Mouse (Mus musculus): Measurements from ENCODE around the gene Kras. TPM values are rescaled to one million over a fixed set of nuclear protein-coding genes. Genes with fewer than 3 reads are reported as not detected.

Gene Kras
- polyA plus RNA-seq (2014; fragmentation: Nextera tagmentation; extraction: Ambion mirVana) = 92.3 and 92.8 TPM in 2 replicates

- Histone ChIP-seq H3K4me2 (peak within 1 kb of the TSS; percentile 80), H3K27ac (ENCODE audit: low read depth, low read length) (peak within 1 kb of the TSS; percentile 90), H3K9me3 (ENCODE audit: control insufficient read depth, low read length) (no peaks in the 10 kb centered on the region), H3K4me3 (ENCODE audit: low read depth, low read length) (peak within 1 kb of the TSS; percentile 95), H3K27me3 (replicated peaks; ENCODE audit: control insufficient read depth, insufficient read depth, low read length) (no peaks in the 10 kb centered on the region), H3K4me1 (replicated peaks; ENCODE audit: control insufficient read depth, insufficient read depth, low read length) (peaks cover 16% of the 10 kb centered on the region), H3K36me3 (ENCODE audit: control insufficient read depth, insufficient read depth, low read length) (peaks cover 2% of the 10 kb centered on the region; the same call in 1 of the 2 replicates), H3K9ac (ENCODE audit: low read depth, low read length) (peak within 1 kb of the TSS; percentile 95)
- under 1% methylated on average over 68 of the region's 83 CpGs for WGBS
- peak; percentile 97 for DNase-seq (ENCODE audit: low spot score)
- ATAC-seq (replicated peaks; ENCODE audit: low FRiP score) = peak; percentile 95
Observed at GRCm38 (mm10) chr6:145250185-145250791, at the start of gene Kras. Gene Kras (minus strand): TSS chr6:145250239.

DNA sequence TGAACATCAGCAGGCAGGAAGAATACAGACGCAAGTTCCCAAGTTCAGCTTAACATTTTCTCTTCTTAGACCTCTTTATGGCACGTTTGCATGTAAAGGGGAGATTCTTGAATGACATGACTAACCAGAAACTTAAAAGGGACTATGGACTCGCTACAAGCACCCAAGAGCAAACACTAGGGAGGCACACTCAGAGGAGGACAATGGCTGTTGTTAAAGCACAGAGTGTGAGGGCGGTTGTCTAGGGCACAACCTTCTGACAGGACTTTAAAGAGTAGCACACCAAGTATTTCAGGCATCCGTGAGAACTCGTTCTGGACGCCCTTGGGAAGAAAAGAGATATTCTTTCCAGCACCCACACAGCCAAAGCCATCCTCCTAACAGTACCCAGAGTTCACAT lies 47.6 kb upstream of the Kras start:
- ATAC-seq (replicated peaks; ENCODE audit: low FRiP score) (no peak), DNase-seq (ENCODE audit: low spot score) (no peak)
- H3K9me3 ChIP-seq (ENCODE audit: control insufficient read depth, low read length) = no peaks in the 10 kb centered on the region
- no peaks in the 10 kb centered on the region for H3K36me3 ChIP-seq (ENCODE audit: control insufficient read depth, insufficient read depth, low read length)
- H3K27me3 ChIP-seq (replicated peaks; ENCODE audit: control insufficient read depth, insufficient read depth, low read length) = no peaks in the 10 kb centered on the region
- no peaks in the 10 kb centered on the region for H3K4me1 ChIP-seq (replicated peaks; ENCODE audit: control insufficient read depth, insufficient read depth, low read length)
- H3K4me2 ChIP-seq = no peak overlapping the region
- H3K27ac ChIP-seq (ENCODE audit: low read depth, low read length) = no peak overlapping the region
- no peak overlapping the region for H3K9ac ChIP-seq (ENCODE audit: low read depth, low read length)
- H3K4me3 ChIP-seq (ENCODE audit: low read depth, low read length) = no peak overlapping the region
- WGBS = 71% methylated on average over 7 of the region's 7 CpGs

- no peak for ATAC-seq (replicated peaks; ENCODE audit: low FRiP score)
- WGBS = 82% methylated on average over 7 of the region's 7 CpGs
- H3K4me1 ChIP-seq (replicated peaks; ENCODE audit: control insufficient read depth, insufficient read depth, low read length) = no peaks in the 10 kb centered on the region
Observed at GRCm38 (mm10) chr6:145296979-145297378, 46.9 kb upstream of the Kras start.

DNA sequence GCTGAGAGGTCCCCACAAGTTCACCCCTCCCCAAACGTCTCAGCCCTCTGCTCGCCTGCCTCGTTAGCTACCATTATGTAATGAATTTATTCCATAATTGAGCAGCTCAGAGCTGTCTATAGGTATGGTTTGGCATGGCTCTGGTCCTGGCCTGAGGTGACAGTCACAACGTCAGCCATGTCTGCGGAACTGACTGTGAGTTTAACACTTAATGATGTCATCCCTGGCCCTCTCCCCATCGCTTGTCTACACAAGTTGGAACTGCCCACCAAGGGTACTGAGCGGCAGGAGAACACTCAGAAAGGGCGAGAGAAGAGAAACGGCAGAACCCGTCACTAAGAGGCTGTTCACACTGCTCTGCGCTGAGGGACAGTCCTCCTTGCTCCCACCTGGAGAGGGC lies 45.1 kb upstream of the Kras start:
- H3K27ac ChIP-seq (ENCODE audit: low read depth, low read length) = no peak overlapping the region
- DNase-seq (ENCODE audit: low spot score) = no peak
- H3K9me3 ChIP-seq (ENCODE audit: control insufficient read depth, low read length) = no peaks in the 10 kb centered on the region
- no peaks in the 10 kb centered on the region for H3K27me3 ChIP-seq (replicated peaks; ENCODE audit: control insufficient read depth, insufficient read depth, low read length)
- H3K4me1 ChIP-seq (replicated peaks; ENCODE audit: control insufficient read depth, insufficient read depth, low read length) = no peaks in the 10 kb centered on the region
- H3K4me2 ChIP-seq = no peak overlapping the region
- 73% methylated on average over 11 of the region's 11 CpGs for WGBS
- H3K9ac ChIP-seq (ENCODE audit: low read depth, low read length) = no peak overlapping the region
- no peak for ATAC-seq (replicated peaks; ENCODE audit: low FRiP score)
- no peaks in the 10 kb centered on the region for H3K36me3 ChIP-seq (ENCODE audit: control insufficient read depth, insufficient read depth, low read length)
- no peak overlapping the region for H3K4me3 ChIP-seq (ENCODE audit: low read depth, low read length)

More at GRCm38 (mm10) chr6:145296979-145297378, 46.9 kb upstream of the Kras start:
- DNase-seq (ENCODE audit: low spot score) = no peak
- Histone ChIP-seq H3K9ac (ENCODE audit: low read depth, low read length) (no peak overlapping the region), H3K4me2 (no peak overlapping the region), H3K36me3 (ENCODE audit: control insufficient read depth, insufficient read depth, low read length) (no peaks in the 10 kb centered on the region), H3K4me3 (ENCODE audit: low read depth, low read length) (no peak overlapping the region), H3K27ac (ENCODE audit: low read depth, low read length) (no peak overlapping the region), H3K27me3 (replicated peaks; ENCODE audit: control insufficient read depth, insufficient read depth, low read length) (no peaks in the 10 kb centered on the region), H3K9me3 (ENCODE audit: control insufficient read depth, low read length) (no peaks in the 10 kb centered on the region)

DNA sequence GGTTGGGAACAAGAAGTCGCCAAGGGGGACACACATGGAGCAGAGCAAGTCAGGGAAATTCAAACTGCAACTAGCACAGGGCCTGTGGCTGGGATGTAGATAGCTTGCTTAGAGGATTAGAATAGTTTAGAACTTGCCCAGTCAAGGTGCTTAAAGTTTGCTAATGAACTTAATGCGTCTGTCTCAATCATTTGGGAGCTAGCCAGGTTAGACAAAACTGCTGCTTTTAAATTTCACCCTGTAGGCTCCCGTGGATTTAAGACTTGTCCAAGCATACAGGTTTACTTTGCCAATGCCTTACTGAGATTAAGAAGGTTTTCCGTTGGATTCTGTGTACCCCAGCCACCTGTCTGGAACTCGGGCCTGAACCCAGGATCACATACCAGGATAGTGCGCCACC lies 43.1 kb upstream of the Kras start:
- WGBS = 80% methylated on average over 6 of the region's 6 CpGs
- Histone ChIP-seq H3K27me3 (replicated peaks; ENCODE audit: control insufficient read depth, insufficient read depth, low read length) (no peaks in the 10 kb centered on the region), H3K4me3 (ENCODE audit: low read depth, low read length) (no peak overlapping the region), H3K36me3 (ENCODE audit: control insufficient read depth, insufficient read depth, low read length) (no peaks in the 10 kb centered on the region), H3K4me1 (replicated peaks; ENCODE audit: control insufficient read depth, insufficient read depth, low read length) (no peaks in the 10 kb centered on the region), H3K4me2 (no peak overlapping the region), H3K9ac (ENCODE audit: low read depth, low read length) (no peak overlapping the region), H3K9me3 (ENCODE audit: control insufficient read depth, low read length) (no peaks in the 10 kb centered on the region), H3K27ac (ENCODE audit: low read depth, low read length) (no peak overlapping the region)
- DNase-seq (ENCODE audit: low spot score) = no peak
- no peak for ATAC-seq (replicated peaks; ENCODE audit: low FRiP score)

- Histone ChIP-seq H3K9ac (ENCODE audit: low read depth, low read length) (no peak overlapping the region), H3K4me1 (replicated peaks; ENCODE audit: control insufficient read depth, insufficient read depth, low read length) (no peaks in the 10 kb centered on the region), H3K36me3 (ENCODE audit: control insufficient read depth, insufficient read depth, low read length) (no peaks in the 10 kb centered on the region), H3K4me3 (ENCODE audit: low read depth, low read length) (no peak overlapping the region), H3K4me2 (no peak overlapping the region), H3K27ac (ENCODE audit: low read depth, low read length) (no peak overlapping the region), H3K9me3 (ENCODE audit: control insufficient read depth, low read length) (no peaks in the 10 kb centered on the region), H3K27me3 (replicated peaks; ENCODE audit: control insufficient read depth, insufficient read depth, low read length) (no peaks in the 10 kb centered on the region)
- WGBS = 75% methylated on average over 13 of the region's 13 CpGs
- no peak for ATAC-seq (replicated peaks; ENCODE audit: low FRiP score)
- no peak for DNase-seq (ENCODE audit: low spot score)
Observed at GRCm38 (mm10) chr6:145291383-145292289, 41.6 kb upstream of the Kras start.

DNA sequence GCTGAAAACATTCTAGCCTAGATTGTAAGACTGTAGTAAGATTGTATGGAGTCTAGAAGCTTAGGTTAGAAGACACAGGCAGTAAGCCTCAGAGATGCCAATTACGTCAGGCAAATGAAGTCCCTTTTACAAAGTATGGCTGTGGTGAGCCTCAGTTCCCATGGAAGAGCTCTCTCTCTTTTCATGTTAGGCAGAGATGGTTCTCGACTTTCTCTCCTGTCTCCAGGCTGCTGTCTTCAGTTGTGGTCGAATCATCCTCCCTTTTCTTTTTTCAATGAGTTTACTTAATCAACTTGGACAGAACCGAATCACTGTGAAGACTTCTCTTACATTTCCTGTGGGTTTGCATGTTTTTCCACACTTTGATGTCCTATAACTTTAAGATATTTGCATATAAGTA lies 35.6 kb upstream of the Kras start:
- 76% methylated on average over 4 of the region's 4 CpGs for WGBS
- Histone ChIP-seq H3K4me2 (no peak overlapping the region), H3K27me3 (replicated peaks; ENCODE audit: control insufficient read depth, insufficient read depth, low read length) (no peaks in the 10 kb centered on the region), H3K36me3 (ENCODE audit: control insufficient read depth, insufficient read depth, low read length) (no peaks in the 10 kb centered on the region), H3K4me1 (replicated peaks; ENCODE audit: control insufficient read depth, insufficient read depth, low read length) (no peaks in the 10 kb centered on the region), H3K27ac (ENCODE audit: low read depth, low read length) (no peak overlapping the region), H3K9ac (ENCODE audit: low read depth, low read length) (no peak overlapping the region), H3K4me3 (ENCODE audit: low read depth, low read length) (no peak overlapping the region), H3K9me3 (ENCODE audit: control insufficient read depth, low read length) (no peaks in the 10 kb centered on the region)
- DNase-seq (ENCODE audit: low spot score) (no peak), ATAC-seq (replicated peaks; ENCODE audit: low FRiP score) (no peak)

- no peaks in the 10 kb centered on the region for H3K4me1 ChIP-seq (replicated peaks; ENCODE audit: control insufficient read depth, insufficient read depth, low read length)
- no peak overlapping the region for H3K4me3 ChIP-seq (ENCODE audit: low read depth, low read length)
- H3K9me3 ChIP-seq (ENCODE audit: control insufficient read depth, low read length) = no peaks in the 10 kb centered on the region
- 88% methylated on average over 8 of the region's 8 CpGs for WGBS
- DNase-seq (ENCODE audit: low spot score) = no peak
- H3K9ac ChIP-seq (ENCODE audit: low read depth, low read length) = no peak overlapping the region
- ATAC-seq (replicated peaks; ENCODE audit: low FRiP score) = no peak
- no peaks in the 10 kb centered on the region for H3K36me3 ChIP-seq (ENCODE audit: control insufficient read depth, insufficient read depth, low read length)
- no peak overlapping the region for H3K4me2 ChIP-seq
- no peaks in the 10 kb centered on the region for H3K27me3 ChIP-seq (replicated peaks; ENCODE audit: control insufficient read depth, insufficient read depth, low read length)
- H3K27ac ChIP-seq (ENCODE audit: low read depth, low read length) = no peak overlapping the region
Observed at GRCm38 (mm10) chr6:145284286-145284685, 34.2 kb upstream of the Kras start.

All from liver, embryonic 11.5 days (tissue).